8 mouse cellular contexts compared by ENCODE assay signal in the genomic region with DNA sequence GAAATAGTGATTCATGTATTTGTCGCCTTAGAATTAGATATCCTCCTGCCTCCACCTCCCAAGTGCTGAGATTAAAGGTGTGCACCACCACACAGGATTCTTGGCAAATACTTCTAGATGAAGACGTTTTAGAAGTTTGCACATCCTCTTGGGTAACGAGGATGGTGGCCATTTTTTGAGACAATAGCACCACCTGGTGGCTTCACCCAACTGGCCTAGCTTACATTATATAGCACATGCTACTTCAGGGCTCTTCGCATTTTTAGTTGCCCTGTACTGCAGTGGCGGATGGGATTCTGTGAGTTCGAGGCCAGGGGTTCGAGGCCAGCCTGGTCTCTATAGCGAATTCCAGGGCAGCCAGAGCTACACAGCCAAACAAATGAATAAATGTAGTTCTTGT. TPM values are rescaled to one million over a fixed set of nuclear protein-coding genes. Genes with fewer than 3 reads are reported as not detected.
DNase-seq lines count a peak whose midpoint lies in the region; ATAC-seq and TF ChIP-seq lines count a peak whose summit lies in the region.

No protein-coding gene starts in this region.

- no peaks in the 10 kb centered on the region for H3K36me3 ChIP-seq in C2C12 (ENCODE audit: control insufficient read depth, insufficient read depth)
- no peaks in the 10 kb centered on the region for H3K36me3 ChIP-seq in heart, embryonic 16.5 days (ENCODE audit: control insufficient read depth, insufficient read depth)
- no peaks in the 10 kb centered on the region for H3K36me3 ChIP-seq in liver, embryonic 12.5 days
- H3K36me3 ChIP-seq in splenic B cell, adult 2 months (ENCODE audit: control insufficient read depth, insufficient read depth, low read length, poor library complexity, severe bottlenecking): no peaks in the 10 kb centered on the region

- H3K9me3 ChIP-seq in heart, embryonic 16.5 days (replicated peaks; ENCODE audit: control insufficient read depth, low read length): no peaks in the 10 kb centered on the region
- H3K9me3 ChIP-seq in liver, embryonic 12.5 days (replicated peaks): no peaks in the 10 kb centered on the region

- H3K79me3 ChIP-seq in C2C12 (ENCODE audit: low read depth): no peaks in the 10 kb centered on the region

- 26% methylated on average over 8 of the region's 8 CpGs for WGBS in heart, embryonic 16.5 days
- 24% methylated on average over 8 of the region's 8 CpGs for WGBS in liver, embryonic 12.5 days (ENCODE audit: insufficient replicate concordance)

- TF ChIP-seq CTCF in C2C12 (IDR thresholded peaks at IDR 0.05; ENCODE audit: control insufficient read depth, insufficient read depth, insufficient read length): peak; percentile 49

- H3K4me1 ChIP-seq in heart, embryonic 16.5 days (ENCODE audit: control insufficient read depth, insufficient read depth, low read length): 0 out of 2 replicates have a peak, but pooled peaks cover 2% of the 10 kb centered on the region
- H3K4me1 ChIP-seq in liver, embryonic 12.5 days: peaks cover 19% of the 10 kb centered on the region; the same call in 1 of the 2 replicates

- H3K27ac ChIP-seq in heart, embryonic 16.5 days (ENCODE audit: low read length): no peak overlapping the region
- H3K27ac ChIP-seq in liver, embryonic 12.5 days: no peak overlapping the region

- ATAC-seq in erythroblast, adult 5-6 weeks (replicated peaks; ENCODE audit: low FRiP score, poor library complexity, severe bottlenecking): peak; percentile 67; the same call in 1 of the 2 replicates
- ATAC-seq in heart, embryonic 16.5 days (replicated peaks; ENCODE audit: extremely low read depth, insufficient read depth, low FRiP score): peak; percentile 49; the same call in 1 of the 2 replicates
- ATAC-seq in liver, embryonic 12.5 days: peak; percentile 70

- no peak overlapping the region for H3K9ac ChIP-seq in heart, embryonic 16.5 days (ENCODE audit: low read length)
- H3K9ac ChIP-seq in liver, embryonic 12.5 days: no peak overlapping the region

- no peaks in the 10 kb centered on the region for H3K79me2 ChIP-seq in C2C12 (ENCODE audit: control insufficient read depth, insufficient read depth)

- H3K4me2 ChIP-seq in heart, embryonic 16.5 days (ENCODE audit: low read depth, low read length): no peak overlapping the region
- H3K4me2 ChIP-seq in liver, embryonic 12.5 days: no peak overlapping the region

- no peaks in the 10 kb centered on the region for H3K27me3 ChIP-seq in C2C12 (ENCODE audit: control insufficient read depth, insufficient read depth, insufficient read length)
- H3K27me3 ChIP-seq in heart, embryonic 16.5 days (ENCODE audit: control insufficient read depth, insufficient read depth, low read length): no peaks in the 10 kb centered on the region; the same call in 1 of the 2 replicates
- H3K27me3 ChIP-seq in liver, embryonic 12.5 days (replicated peaks): 0 out of 2 replicates have a peak, but pooled peaks cover 4% of the 10 kb centered on the region
- no peaks in the 10 kb centered on the region for H3K27me3 ChIP-seq in splenic B cell, adult 2 months (ENCODE audit: control insufficient read depth, insufficient read depth, low read length, poor library complexity, severe bottlenecking)

- H3ac ChIP-seq in C2C12 (ENCODE audit: control insufficient read depth, insufficient read length, low read depth): no peak overlapping the region

- no peak overlapping the region for H3K4me3 ChIP-seq in C2C12 (ENCODE audit: insufficient read depth, poor library complexity, severe bottlenecking)
- H3K4me3 ChIP-seq in heart, embryonic 16.5 days (ENCODE audit: low read length): no peak overlapping the region
- H3K4me3 ChIP-seq in liver, embryonic 12.5 days: no peak overlapping the region

- DNase-seq in adrenal gland, postnatal 4 days (ENCODE audit: low spot score in 2 of 2): peak; percentile 41 to 44
- peak; percentile 89 for DNase-seq in kidney, postnatal 10 days
- DNase-seq in neural tube, embryonic 10.5 days (ENCODE audit: extremely low spot score, low spot score): peak; percentile 72
- peak; percentile 91 for DNase-seq in splenic B cell, adult 2 months (ENCODE audit: low read depth, low spot score)

TF ChIP-seq in C2C12, 6 proteins besides CTCF, POLR2A, EP300 and RAD21:
- TF ChIP-seq CEBPB (IDR thresholded peaks at IDR 0.05; ENCODE audit: low read depth) (no peak), USF1 (IDR thresholded peaks at IDR 0.05; ENCODE audit: low read depth) (no peak), MYOD1 (IDR thresholded peaks at IDR 0.05; ENCODE audit: control insufficient read depth, insufficient read length, low read depth) (no peak), MYOG (IDR thresholded peaks at IDR 0.05; ENCODE audit: control insufficient read depth, extremely low read depth, insufficient read length) (no peak), MAX (IDR thresholded peaks at IDR 0.05) (no peak), FOSL1 (IDR thresholded peaks at IDR 0.05; ENCODE audit: insufficient read depth, low read length, poor library complexity, severe bottlenecking) (no peak)

RNA-seq across cellular contexts. Expression of a gene that starts 44.1 kb away (rescaled TPM):
- polyA plus RNA-seq in C2C12 (2012; fragmentation: generic; extraction: Trizol): 96.4 TPM
- total RNA-seq in adrenal gland, postnatal 4 days (2021): 10 to 100 TPM; 40.7 to 45.2 TPM
- total RNA-seq in erythroblast, adult 5-6 weeks (2015; ENCODE audit: low replicate concordance): 5.0 and 46.5 TPM in 2 replicates
- total RNA-seq in erythroblast, adult 5-6 weeks (2017; ENCODE audit: low replicate concordance): 22.2 and 23.8 TPM in 2 replicates
- 83.4 and 86.0 TPM in 2 replicates for polyA plus RNA-seq in heart, embryonic 16.5 days (2015; fragmentation: Nextera tagmentation; extraction: Ambion mirVana)
- polyA plus RNA-seq in liver, embryonic 12.5 days (2016; fragmentation: Nextera tagmentation; extraction: Ambion mirVana): 95.1 and 95.7 TPM in 2 replicates

RNA-seq across cellular contexts. Expression of a gene that starts 59.2 kb away (rescaled TPM):
- 17.1 TPM for polyA plus RNA-seq in C2C12 (2012; fragmentation: generic; extraction: Trizol)
- total RNA-seq in adrenal gland, postnatal 4 days (2021): 10 to 100 TPM; 26.2 to 27.9 TPM
- 0.42 and 0.58 TPM in 2 replicates for total RNA-seq in erythroblast, adult 5-6 weeks (2015; ENCODE audit: low replicate concordance)
- 3.8 and 7.5 TPM in 2 replicates for total RNA-seq in erythroblast, adult 5-6 weeks (2017; ENCODE audit: low replicate concordance)
- polyA plus RNA-seq in heart, embryonic 16.5 days (2015; fragmentation: Nextera tagmentation; extraction: Ambion mirVana): 21.8 and 24.9 TPM in 2 replicates
- 14.9 and 16.5 TPM in 2 replicates for polyA plus RNA-seq in liver, embryonic 12.5 days (2016; fragmentation: Nextera tagmentation; extraction: Ambion mirVana)

RNA-seq across cellular contexts. Expression of a gene that starts 59.5 kb away (rescaled TPM):
- polyA plus RNA-seq in C2C12 (2012; fragmentation: generic; extraction: Trizol): 35.3 TPM
- 10 to 100 TPM in 1 of 2 experiments, 1 to 10 TPM in 1; 8.5 to 18.1 TPM for total RNA-seq in adrenal gland, postnatal 4 days (2021)
- total RNA-seq in erythroblast, adult 5-6 weeks (2015; ENCODE audit: low replicate concordance): not detected in 2 replicates
- not detected in 2 replicates for total RNA-seq in erythroblast, adult 5-6 weeks (2017; ENCODE audit: low replicate concordance)
- polyA plus RNA-seq in heart, embryonic 16.5 days (2015; fragmentation: Nextera tagmentation; extraction: Ambion mirVana): 11.7 and 12.1 TPM in 2 replicates
- polyA plus RNA-seq in liver, embryonic 12.5 days (2016; fragmentation: Nextera tagmentation; extraction: Ambion mirVana): 3.2 and 3.8 TPM in 2 replicates
